Mouse (Mus musculus) lung, embryonic 16.5 days (tissue): ENCODE data around the gene Brpf3. TPM values are rescaled to one million over a fixed set of nuclear protein-coding genes. Genes with fewer than 3 reads are reported as not detected.

Source experiments
- ATAC-seq: fragments of 200-750 bp; cut with Nextera tagmentation; 2 replicates; pipeline ENCODE4 v1.8.0; 2017; ENCODE audit warnings: low read depth, mild to moderate bottlenecking, moderate library complexity
- H3K27ac ChIP-seq: fragments of 300-500 bp; sonication (generic); 2 replicates; pipeline ENCODE4 v1.5.1; 2014; ENCODE audit warnings: mild to moderate bottlenecking, control low read depth, low read length
- H3K27me3 ChIP-seq: fragments of 300-500 bp; sonication (generic); 2 replicates; pipeline ENCODE4 v1.6.1; 2014; ENCODE audit warnings: low read depth, low read length, mixed read lengths; ENCODE audit not compliant: control insufficient read depth, insufficient read depth
- H3K36me3 ChIP-seq: fragments of 300-500 bp; sonication (generic); 2 replicates; pipeline ENCODE4 v1.6.1; 2014; ENCODE audit warnings: low read length; ENCODE audit not compliant: control insufficient read depth, insufficient read depth
- H3K4me1 ChIP-seq: fragments of 300-500 bp; sonication (generic); replicated peaks from 2 replicates; pipeline ENCODE4 v1.6.1; 2014; ENCODE audit warnings: low read length, mixed read lengths; ENCODE audit not compliant: control insufficient read depth, insufficient read depth
- H3K4me2 ChIP-seq: fragments of 300-500 bp; sonication (generic); 2 replicates; pipeline ENCODE4 v1.6.1; 2014; ENCODE audit warnings: low read depth, low read length, control low read depth
- H3K4me3 ChIP-seq: fragments of 300-500 bp; sonication (generic); 2 replicates; pipeline ENCODE4 v1.5.1; 2014; ENCODE audit warnings: mild to moderate bottlenecking, low read length, control low read depth
- H3K9ac ChIP-seq: fragments of 300-500 bp; sonication (generic); 2 replicates; pipeline ENCODE4 v1.6.1; 2014; ENCODE audit warnings: low read length, control low read depth
- H3K9me3 ChIP-seq: fragments of 300-500 bp; sonication (generic); 2 replicates; pipeline ENCODE4 v1.6.1; 2016; ENCODE audit warnings: low read length; ENCODE audit not compliant: control insufficient read depth
- WGBS: fragments of 180-500 bp; shearing (Covaris S2); extraction: QIAGEN DNeasy Blood & Tissue Kit; methylation state at CpG from one replicate; pipeline ENCODE4 v1.1.7; 2014; 5-methylcytosine and 5-hydroxymethylcytosine counted together
- polyA plus RNA-seq: library from polyadenylated mRNA; unstranded; fragments of >200 nt; fragmentation: Nextera tagmentation; extraction: Ambion mirVana; gene quantifications from 2 replicates; pipeline ENCODE4 v1.2.1, GENCODE M21; 2015

Brpf3 gene
- polyA plus RNA-seq, 1 experiment from 2014 or later, result 9.5 TPM

DNA sequence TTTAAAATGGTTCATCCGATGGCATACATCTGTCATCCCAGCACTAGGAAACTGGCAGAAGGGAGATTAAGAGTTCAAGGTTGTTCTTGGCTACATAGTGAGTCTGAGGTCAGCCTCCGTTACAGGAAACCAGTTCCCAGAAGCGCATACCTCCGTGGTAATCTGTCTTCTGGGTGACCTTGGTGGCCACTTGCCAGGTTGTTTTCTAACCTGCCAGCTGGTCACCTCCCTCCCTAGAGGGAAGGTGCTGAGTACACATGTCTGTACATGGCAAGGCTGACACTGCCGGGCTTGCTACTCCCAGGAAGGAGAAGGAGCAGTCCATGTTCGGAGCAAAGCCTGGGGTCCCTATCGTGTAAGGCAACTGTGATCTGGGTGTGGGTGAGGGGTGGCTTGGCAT, 73.9 kb downstream of the Brpf3 start:
- peak; percentile 21; the same call in 1 of the 2 replicates for ATAC-seq
- Histone ChIP-seq H3K9ac (no peak overlapping the region; the same call in 1 of the 2 replicates), H3K4me3 (no peak overlapping the region), H3K27me3 (no peaks in the 10 kb centered on the region), H3K9me3 (no peaks in the 10 kb centered on the region), H3K36me3 (no peaks in the 10 kb centered on the region), H3K4me1 (peaks cover 5% of the 10 kb centered on the region), H3K4me2 (no peak overlapping the region), H3K27ac (no peak overlapping the region)
- WGBS, result 42% methylated on average over 7 of the region's 7 CpGs

- H3K4me1 ChIP-seq, result peaks cover 5% of the 10 kb centered on the region
- H3K27ac ChIP-seq, result no peak overlapping the region
- H3K4me2 ChIP-seq, result no peak overlapping the region
- WGBS, result 33% methylated on average over 8 of the region's 8 CpGs
- H3K4me3 ChIP-seq, result no peak overlapping the region
- H3K9ac ChIP-seq, result no peak overlapping the region; the same call in 1 of the 2 replicates
- H3K9me3 ChIP-seq, result no peaks in the 10 kb centered on the region
- ATAC-seq, result peak; percentile 90
- H3K27me3 ChIP-seq, result no peaks in the 10 kb centered on the region
- H3K36me3 ChIP-seq, result no peaks in the 10 kb centered on the region
These were observed 74.4 kb downstream of the Brpf3 start for GRCm38 (mm10) chr17:28875316-28875715.

DNA sequence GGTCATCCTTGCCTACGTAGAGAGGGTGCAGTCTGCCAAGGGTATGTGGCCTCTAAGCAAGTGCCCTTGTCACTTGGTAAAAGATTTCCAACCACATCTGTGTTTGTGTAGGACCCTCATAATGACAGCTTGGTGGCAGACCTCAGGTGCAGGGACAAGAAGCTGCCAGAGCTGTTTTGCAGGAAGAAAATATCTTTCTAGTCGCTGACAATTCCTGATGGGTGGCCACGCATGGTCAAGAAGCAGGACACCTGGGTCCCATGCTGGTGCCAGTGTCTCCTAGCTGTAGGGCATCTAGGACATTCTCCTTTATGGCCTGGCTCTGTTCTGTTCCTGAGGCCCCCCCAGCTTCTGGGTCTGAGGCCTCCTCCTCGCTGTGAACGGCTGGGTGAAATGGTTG, 75.4 kb downstream of the Brpf3 start:
- 60% methylated on average over 5 of the region's 5 CpGs for WGBS
- no peak overlapping the region for H3K9ac ChIP-seq
- no peak overlapping the region for H3K4me2 ChIP-seq
- peaks cover 5% of the 10 kb centered on the region for H3K4me1 ChIP-seq
- no peaks in the 10 kb centered on the region for H3K27me3 ChIP-seq
- no peak overlapping the region for H3K27ac ChIP-seq
- no peak for ATAC-seq
- H3K9me3 ChIP-seq, result no peaks in the 10 kb centered on the region
- H3K4me3 ChIP-seq, result no peak overlapping the region
- H3K36me3 ChIP-seq, result no peaks in the 10 kb centered on the region

GRCm38 (mm10) chr17:28876821-28877220, 75.9 kb downstream of the Brpf3 start:
- H3K36me3 ChIP-seq, result no peaks in the 10 kb centered on the region
- no peaks in the 10 kb centered on the region for H3K9me3 ChIP-seq
- H3K4me1 ChIP-seq, result peaks cover 5% of the 10 kb centered on the region
- H3K4me2 ChIP-seq, result no peak overlapping the region
- no peaks in the 10 kb centered on the region for H3K27me3 ChIP-seq
- no peak overlapping the region for H3K27ac ChIP-seq
- no peak for ATAC-seq
- H3K9ac ChIP-seq, result no peak overlapping the region
- 20% methylated on average over 19 of the region's 19 CpGs for WGBS
- no peak overlapping the region for H3K4me3 ChIP-seq

DNA sequence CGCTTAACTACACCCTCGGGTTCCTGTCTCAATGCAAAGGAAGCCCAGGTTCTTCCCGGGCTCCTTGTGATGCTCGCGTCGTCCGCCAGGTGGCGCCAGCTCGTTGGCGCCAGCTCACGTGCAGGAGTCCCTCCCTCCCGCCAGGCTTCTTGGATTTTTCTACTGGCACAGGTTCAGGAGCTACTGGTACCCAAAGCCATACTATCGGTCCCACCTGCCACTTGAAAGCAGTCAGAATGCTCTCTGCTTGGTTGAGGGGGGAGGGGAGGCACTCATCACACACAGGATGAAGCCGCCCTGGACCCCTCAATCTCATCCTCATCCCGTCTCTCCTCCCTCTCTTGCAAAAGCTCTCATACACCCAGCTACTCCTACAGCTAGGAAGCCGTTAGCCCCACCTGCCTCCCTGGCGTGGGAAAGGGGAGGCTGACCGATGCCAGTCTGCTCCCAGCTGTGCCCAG, 79.1 kb downstream of the Brpf3 start:
- no peak overlapping the region for H3K4me3 ChIP-seq
- WGBS, result 5% methylated on average over 18 of the region's 18 CpGs
- H3K27me3 ChIP-seq, result no peaks in the 10 kb centered on the region
- H3K4me1 ChIP-seq, result peaks cover 3% of the 10 kb centered on the region
- no peak overlapping the region for H3K27ac ChIP-seq
- H3K36me3 ChIP-seq, result no peaks in the 10 kb centered on the region
- no peak overlapping the region for H3K9ac ChIP-seq
- H3K4me2 ChIP-seq, result peak overlapping the region; percentile 33; the same call in 1 of the 2 replicates
- H3K9me3 ChIP-seq, result no peaks in the 10 kb centered on the region
- 0 out of 2 replicates have a peak, but pooled peaks have one; percentile 17 for ATAC-seq

DNA sequence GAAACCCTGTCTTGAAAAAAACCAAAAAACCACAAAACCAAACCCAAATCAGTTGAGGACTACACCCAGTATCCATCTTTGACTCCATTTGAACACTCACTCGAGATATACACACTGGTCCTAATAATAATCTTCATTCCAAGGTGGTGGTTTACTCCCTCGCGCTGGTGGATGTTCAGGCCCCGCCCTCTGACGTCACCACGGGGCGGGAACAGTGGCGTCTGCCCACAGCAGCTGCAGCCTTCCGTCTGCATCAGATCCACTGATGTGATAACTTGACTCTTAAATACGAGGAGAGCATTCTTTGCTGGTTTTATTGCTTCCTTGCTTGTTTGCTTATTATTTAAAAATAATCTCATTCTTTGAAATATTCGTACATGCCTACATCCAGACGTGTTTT, 81.4 kb downstream of the Brpf3 start:
- Histone ChIP-seq H3K9ac (no peak overlapping the region), H3K9me3 (no peaks in the 10 kb centered on the region), H3K4me3 (no peak overlapping the region), H3K27me3 (no peaks in the 10 kb centered on the region), H3K4me2 (peak overlapping the region; percentile 28), H3K4me1 (no peaks in the 10 kb centered on the region), H3K36me3 (no peaks in the 10 kb centered on the region), H3K27ac (no peak overlapping the region)
- 0 out of 2 replicates have a peak, but pooled peaks have one; percentile 34 for ATAC-seq
- WGBS, result 2% methylated on average over 12 of the region's 12 CpGs

- Histone ChIP-seq H3K4me3 (no peak overlapping the region), H3K9me3 (no peaks in the 10 kb centered on the region), H3K36me3 (no peaks in the 10 kb centered on the region), H3K27me3 (no peaks in the 10 kb centered on the region), H3K4me2 (no peak overlapping the region), H3K27ac (no peak overlapping the region), H3K4me1 (no peaks in the 10 kb centered on the region), H3K9ac (no peak overlapping the region)
- WGBS, result 36% methylated on average over 8 of the region's 8 CpGs
- ATAC-seq, result no peak
These were observed 81.9 kb downstream of the Brpf3 start for GRCm38 (mm10) chr17:28882810-28883209.

DNA sequence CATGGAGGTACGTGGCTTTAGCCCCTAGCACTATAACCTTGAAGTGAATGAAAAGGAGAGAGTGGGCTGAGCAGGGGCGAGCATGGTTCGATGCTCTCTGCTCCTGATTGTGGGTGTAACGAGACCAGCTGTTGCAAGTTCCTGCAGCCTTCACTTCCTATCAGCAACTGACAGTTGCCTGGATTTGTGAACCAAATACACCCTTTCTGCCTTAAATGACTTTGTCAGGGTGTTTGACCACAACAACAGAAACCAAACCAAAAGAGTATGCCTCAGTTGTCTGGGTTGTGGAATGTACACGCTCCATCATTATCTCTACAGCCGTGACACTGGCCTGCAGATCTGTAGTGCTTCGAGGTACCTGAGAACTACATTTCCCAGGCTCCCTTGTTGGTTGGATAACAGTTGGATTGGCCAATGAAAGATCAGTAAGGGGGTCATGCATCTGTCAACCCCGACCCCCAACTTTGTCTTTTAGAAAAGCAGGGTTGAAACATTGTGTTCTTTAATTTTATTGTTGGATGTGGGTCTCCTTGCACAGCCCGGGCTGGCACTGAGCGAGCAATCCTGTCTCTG, 83.1 kb downstream of the Brpf3 start:
- H3K9ac ChIP-seq, result no peak overlapping the region
- no peak overlapping the region for H3K4me2 ChIP-seq
- peaks cover 4% of the 10 kb centered on the region; the same call in 1 of the 2 replicates for H3K9me3 ChIP-seq
- WGBS, result 62% methylated on average over 10 of the region's 10 CpGs
- no peak overlapping the region for H3K27ac ChIP-seq
- no peaks in the 10 kb centered on the region for H3K36me3 ChIP-seq
- no peaks in the 10 kb centered on the region for H3K27me3 ChIP-seq
- H3K4me3 ChIP-seq, result no peak overlapping the region
- H3K4me1 ChIP-seq, result no peaks in the 10 kb centered on the region
- no peak for ATAC-seq

DNA sequence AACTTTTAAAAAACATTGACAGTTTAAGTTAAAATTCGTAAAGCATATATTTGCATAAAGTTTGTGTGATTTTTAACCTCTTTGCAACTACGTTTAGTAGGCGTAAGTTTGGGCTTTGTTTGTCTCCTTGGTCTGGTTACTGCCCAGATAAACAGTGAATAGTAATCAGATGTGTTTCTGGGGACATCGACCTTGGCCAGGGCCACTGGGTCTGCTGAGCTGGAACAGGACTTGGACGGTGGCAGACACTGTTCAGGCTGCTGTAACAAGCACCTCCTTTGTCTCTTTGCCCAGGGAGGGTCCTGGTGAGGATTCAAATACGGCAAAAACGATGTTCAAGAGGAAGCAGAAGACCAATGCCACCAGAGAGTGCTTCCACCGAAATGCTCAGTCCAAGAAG, 84.3 kb downstream of the Brpf3 start:
- 85% methylated on average over 8 of the region's 8 CpGs for WGBS
- Histone ChIP-seq H3K27me3 (no peaks in the 10 kb centered on the region), H3K36me3 (no peaks in the 10 kb centered on the region), H3K9me3 (peaks cover 4% of the 10 kb centered on the region; the same call in 1 of the 2 replicates), H3K4me1 (no peaks in the 10 kb centered on the region), H3K27ac (no peak overlapping the region), H3K4me3 (no peak overlapping the region), H3K4me2 (no peak overlapping the region), H3K9ac (no peak overlapping the region)
- no peak for ATAC-seq
